Mouse (Mus musculus) CH12.LX (cell line): ENCODE measurements around the gene Gm20695.

Experiments
- BHLHE40 ChIP-seq: IDR thresholded peaks from 2 replicates; pipeline ENCODE4 v1.6.1; 2011; ENCODE audit warnings: mild to moderate bottlenecking, low read depth, low read length, improper control_type of control experiment
- CTCF ChIP-seq, 2 experiments: IDR thresholded peaks in 1 of 2; conservative IDR thresholded peaks in 1 of 2; 2 replicates each; pipeline ENCODE4 v1.5.1; 2011 to 2012; ENCODE audit warnings: low read depth in 2 of 2, low read length in 2 of 2, improper control_type of control experiment in 1 of 2, inconsistent platforms in 1 of 2, mild to moderate bottlenecking in 1 of 2, moderate library complexity in 1 of 2
- HCFC1 ChIP-seq: IDR thresholded peaks from 2 replicates; pipeline ENCODE4 v1.6.1; 2012; ENCODE audit warnings: low read depth, mild to moderate bottlenecking, inconsistent platforms, low read length, improper control_type of control experiment
- JUN ChIP-seq: IDR thresholded peaks from 2 replicates; pipeline ENCODE4 v1.6.1; 2011; ENCODE audit warnings: low read depth, mild to moderate bottlenecking, low read length, improper control_type of control experiment, moderate library complexity; ENCODE audit not compliant: insufficient read depth
- MAX ChIP-seq: IDR thresholded peaks from 2 replicates; pipeline ENCODE4 v1.6.1; 2011; ENCODE audit warnings: low read length, improper control_type of control experiment
- POLR2A ChIP-seq: IDR thresholded peaks from 2 replicates; pipeline ENCODE4 v1.6.1; 2011; ENCODE audit warnings: low read depth, mild to moderate bottlenecking, improper control_type of control experiment, low read length
- TCF12 ChIP-seq: IDR thresholded peaks from 2 replicates; pipeline ENCODE4 v1.6.1; 2014; ENCODE audit warnings: low read depth, mild to moderate bottlenecking, inconsistent platforms, low read length, improper control_type of control experiment

DNA sequence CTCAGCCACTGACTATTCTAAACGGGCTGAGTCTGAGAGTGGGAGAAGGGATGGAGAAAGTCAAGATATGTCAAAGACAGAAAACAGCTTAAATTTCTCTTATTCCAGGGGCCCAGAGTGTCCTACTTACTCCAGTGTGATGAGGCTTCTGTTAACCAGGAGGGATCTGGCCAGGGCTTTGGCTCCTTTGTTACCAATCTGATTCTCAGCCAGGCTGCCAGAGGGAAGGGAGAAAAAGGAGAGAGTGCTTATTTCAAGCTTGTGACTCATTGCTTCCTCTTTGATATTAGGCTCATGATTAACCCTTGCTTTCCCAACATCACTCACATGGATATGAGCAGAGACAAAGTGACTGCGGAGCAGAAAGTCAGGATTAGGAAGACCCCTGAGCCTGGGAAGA is 74.8 kb downstream of the Gm20695 start:
- TF ChIP-seq BHLHE40 (no peak), TCF12 (no peak), JUN (no peak), CTCF (conservative IDR thresholded peaks at IDR 0.05 in 1 of 2, IDR thresholded peaks at IDR 0.05 in 1 of 2; ENCODE audit: low read depth in 2 of 2, low read length in 2 of 2) (no peak), POLR2A (no peak), MAX (no peak), HCFC1 (no peak)
